Mouse (Mus musculus) kidney, postnatal 14 days (tissue): Measurements from ENCODE around the gene Ccdc107.
"Not testable (repeated sequence)": the region's sequence is repeated elsewhere in the genome, so short reads cannot be mapped to it uniquely, and the experiment has no call there.

Source experiments
- DNase-seq: peaks from one replicate; pipeline ENCODE4 v3.0.0; 2022; ENCODE audit warnings: mixed read lengths

Gene Ccdc107

DNA sequence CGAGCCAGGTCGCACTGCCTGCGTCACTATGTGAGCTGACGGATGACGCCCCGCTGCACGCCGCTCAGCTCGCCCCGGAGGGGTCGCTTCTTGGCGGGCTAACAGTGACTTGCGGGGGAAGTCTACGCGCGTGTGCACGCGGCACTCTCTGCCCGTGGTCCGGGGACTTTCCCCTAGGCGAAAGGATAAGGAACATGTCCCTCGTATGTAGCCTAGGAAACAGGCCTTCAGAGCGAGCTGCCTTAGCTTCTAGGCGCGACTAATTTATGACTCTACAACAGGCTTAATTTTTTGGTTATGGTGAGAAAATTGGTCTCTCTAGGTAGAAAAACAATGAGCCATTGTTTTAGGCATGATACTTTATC is at the start of gene Ccdc107:
Gene Ccdc107, plus strand, starts transcription at position 80 of the 365 bp plus-strand sequence.
- DNase-seq = peak; percentile 96

DNA sequence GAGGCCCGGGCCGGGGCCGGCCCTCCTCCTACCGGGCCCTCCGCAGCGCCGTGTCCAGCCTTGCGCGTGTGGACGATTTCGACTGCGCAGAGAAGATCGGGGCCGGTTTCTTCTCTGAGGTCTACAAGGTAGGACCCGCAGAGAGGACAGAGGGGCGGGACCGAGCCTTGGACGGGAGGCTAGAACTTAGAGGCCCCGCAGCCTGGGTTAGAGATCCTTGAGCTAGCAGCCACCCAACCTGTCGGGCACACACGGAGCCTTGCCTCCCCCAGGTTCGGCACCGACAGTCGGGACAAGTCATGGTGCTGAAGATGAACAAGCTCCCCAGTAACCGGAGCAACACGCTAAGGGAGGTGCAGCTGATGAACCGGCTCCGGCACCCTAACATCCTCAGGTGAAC is 49.2 kb upstream of the Ccdc107 start:
- peak; percentile 53 for DNase-seq

DNA sequence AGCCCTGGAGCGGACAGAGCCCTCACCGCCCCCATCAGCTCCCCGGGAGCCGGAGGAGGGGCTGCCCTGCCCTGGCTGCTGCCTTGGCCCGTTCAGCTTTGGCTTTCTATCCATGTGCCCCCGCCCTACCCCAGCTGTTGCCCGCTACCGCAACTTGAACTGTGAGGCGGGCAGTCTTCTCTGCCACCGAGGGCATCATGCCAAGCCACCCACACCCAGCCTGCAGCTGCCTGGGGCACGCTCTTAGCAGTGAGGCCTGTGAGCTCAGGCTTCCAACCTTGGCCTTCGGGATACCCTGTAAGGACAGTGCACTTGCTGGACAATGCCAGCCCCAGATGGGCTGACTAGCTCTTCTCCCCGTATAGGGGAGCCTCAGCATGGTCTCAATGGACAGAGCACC is 45.4 kb upstream of the Ccdc107 start:
- DNase-seq = no peak

DNA sequence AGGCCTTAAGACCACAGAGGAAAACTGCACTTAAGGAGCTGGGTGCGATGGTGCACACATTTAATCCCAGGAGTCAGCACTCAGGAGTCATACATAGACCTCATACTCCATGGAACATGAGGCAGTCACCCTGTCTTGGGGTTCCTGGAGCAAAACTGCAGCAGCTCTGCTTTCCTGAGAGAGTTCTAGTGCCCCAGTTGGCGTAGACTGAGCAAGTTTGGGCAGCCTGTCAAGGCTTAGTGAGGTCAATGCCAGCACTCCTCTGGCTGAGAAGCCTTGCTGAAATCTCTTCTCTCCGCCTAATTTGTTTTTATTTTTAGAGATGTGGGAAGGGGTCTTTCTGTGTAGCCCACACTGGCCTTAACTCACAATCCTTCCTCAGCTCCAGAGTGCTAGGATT is 44.1 kb upstream of the Ccdc107 start:
- no peak for DNase-seq

DNA sequence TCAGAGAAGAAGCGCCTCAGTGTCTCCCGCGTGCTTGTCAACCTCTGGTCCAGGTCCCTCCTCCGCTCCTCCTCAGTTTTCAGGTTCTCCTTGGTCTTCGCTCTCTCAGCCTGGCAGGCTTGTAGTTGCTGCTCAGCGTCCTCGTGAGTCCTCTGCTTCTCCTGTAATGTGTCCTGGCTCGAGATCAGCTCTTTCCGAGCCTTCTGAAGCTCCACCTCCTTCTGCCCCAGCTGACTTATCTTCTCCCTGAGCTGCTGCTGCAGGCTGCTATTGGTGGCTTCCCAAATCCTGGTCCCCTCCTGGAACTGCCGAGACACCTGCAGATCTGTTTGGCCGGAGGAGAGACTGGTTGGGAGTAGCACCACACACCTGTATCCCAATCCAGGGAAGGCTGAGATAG is 40.4 kb upstream of the Ccdc107 start:
- no peak for DNase-seq

DNA sequence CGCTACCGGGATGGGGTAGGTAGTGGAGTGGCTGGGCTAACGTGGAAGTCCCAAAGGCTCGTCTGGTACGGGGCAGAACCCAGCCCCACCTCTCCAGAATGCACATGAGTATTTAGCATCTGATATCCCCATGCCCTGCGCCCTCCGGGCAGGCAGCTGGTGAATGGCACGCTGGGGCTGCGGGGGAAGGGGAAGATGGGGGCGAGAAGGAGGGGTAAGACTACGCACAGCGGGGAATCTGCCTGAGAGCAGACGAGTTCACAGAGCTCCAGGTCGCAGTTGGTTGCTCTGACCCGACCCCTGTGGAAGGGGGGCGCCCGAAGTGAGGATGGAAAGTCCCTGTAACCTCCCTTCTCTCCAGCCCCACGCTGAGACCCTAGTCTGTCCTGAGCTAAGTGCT is 39.3 kb upstream of the Ccdc107 start:
- no peak for DNase-seq

DNA sequence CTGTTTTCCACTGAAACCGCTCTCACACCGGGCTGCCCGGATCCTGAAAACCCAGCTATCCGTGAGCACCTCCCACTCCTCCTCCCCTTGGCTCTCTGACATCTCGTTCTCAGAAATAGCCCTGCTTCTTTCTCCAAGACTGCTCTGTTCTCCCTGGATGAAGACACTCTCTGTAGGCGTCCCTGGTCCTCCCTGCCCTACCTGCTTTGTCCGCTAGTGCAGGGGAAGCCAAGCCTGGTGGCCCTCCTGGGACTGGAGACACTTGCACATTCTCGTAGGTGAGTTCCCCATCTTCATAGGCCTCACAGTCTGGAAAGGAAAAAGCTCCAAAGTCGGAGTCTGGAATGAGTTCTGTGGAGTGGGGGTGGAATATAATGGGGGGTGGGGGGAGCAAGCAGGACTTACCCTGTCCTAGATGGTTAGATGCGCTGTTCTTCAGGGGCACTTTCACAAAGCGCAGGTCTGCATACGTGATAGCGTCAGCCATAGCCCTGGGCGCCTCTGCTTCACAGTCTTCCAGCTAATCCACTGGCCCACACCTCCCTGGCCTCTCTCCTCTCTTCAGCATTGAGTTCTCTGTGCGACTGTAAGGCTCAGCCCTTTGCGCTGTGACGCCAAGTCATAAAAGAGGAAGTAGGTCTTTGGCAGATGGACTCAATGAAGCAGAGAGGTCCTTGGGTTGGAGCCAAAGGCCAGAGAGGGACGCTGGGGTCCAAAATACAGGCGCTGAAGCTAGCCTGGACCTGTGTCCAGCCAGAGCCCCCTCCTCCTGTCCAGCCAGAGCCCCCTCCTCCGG is 38.5 kb upstream of the Ccdc107 start, which contains the start of gene Cd72:
Gene Cd72, minus strand, starts transcription at position 588 of the 796 bp plus-strand sequence.
- no peak for DNase-seq

DNA sequence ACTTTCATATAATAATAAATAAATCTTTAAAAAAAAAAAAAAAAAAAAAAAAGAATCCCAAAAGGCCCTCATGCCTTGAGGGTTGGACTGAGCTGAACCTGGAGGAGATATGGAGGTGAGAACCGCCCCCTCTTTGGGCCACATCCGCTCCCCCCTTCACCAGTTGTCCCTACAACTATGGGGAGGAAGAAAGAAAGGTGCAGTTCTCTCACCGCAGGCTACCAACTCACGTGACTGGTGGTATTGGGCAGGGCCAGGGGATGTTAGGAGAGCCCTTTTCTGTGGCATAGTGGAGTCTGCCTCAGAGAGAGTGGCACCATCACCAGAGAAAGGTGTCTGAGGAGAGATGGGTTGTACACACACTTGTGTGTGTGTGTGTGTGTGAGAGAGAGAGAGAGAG is 36.2 kb upstream of the Ccdc107 start:
- no peak for DNase-seq

DNA sequence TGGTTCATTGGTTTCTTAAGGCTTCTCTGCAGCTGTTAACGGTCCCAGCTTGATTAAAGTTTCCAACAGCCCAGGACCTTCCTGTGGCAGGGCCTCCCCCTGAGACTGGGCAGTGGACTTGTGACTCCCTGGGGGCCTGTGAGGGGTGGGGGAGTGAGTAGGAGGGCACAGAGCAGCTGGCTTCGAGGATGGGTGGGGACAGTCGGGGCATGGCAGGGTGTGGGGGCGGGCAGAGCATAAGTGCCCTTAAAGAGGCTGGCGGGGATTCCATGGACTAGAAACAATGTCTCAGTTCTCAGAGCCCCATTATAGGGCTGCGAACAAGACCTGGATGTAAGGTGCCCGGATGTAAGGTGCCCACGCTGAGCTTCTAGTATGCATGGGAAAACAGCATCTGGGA is 35.6 kb upstream of the Ccdc107 start:
- DNase-seq = no peak

DNA sequence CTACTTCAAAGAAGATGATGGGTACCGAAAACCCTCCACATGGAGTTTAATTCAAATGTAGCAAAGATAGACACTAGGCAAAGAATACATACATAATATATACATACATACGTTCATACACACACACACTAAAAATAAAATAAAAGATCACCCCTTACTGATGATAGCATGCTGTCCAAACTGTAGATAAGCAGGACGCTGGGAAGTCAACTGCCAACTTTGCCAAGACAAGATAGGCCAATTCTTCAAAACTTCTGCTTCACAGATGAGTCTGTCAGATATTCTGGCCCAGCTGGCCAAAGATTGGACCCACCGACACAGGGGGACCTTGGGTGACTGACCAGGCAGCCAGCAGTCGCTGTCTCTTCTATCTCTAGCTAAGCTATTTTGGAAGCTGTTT is 29.6 kb upstream of the Ccdc107 start:
- no peak for DNase-seq

DNA sequence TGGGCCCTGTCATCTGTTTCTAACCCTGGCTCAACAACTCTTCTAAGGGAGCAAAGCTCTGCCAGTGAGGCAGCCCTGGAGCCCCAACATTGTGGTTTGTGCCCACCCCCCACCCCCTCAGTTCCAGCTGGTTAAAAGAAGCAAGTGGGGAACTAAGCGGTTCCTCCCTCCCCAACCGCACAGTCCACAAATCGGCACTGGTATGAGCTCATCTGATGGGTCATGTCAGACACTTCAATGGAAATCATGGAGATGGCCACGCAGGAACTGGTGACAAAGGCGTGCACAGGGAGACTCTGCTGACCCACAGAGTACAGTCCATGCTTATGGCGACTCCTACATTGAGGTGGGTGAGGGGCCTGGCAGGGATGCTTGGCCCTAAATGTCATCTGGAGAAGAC is 26.8 kb upstream of the Ccdc107 start:
- no peak for DNase-seq

DNA sequence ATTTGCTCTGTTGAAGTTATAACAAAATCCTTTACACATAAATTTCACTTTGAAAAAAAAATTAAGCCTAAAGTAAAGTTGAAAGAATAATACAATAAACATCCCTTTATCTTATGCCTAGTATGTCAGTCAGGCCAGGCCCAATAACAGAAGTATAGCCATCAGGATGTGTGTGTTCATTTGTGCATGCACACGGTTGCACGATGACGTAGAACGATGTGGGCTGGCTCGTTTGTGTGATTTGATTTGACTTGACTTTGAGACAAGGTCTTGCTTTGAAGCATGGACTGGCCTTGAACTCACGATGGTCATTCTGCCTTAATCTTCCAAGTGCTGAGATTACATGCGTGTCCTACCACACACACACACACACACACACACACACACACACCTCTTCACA is 25.8 kb upstream of the Ccdc107 start:
- DNase-seq = no peak

DNA sequence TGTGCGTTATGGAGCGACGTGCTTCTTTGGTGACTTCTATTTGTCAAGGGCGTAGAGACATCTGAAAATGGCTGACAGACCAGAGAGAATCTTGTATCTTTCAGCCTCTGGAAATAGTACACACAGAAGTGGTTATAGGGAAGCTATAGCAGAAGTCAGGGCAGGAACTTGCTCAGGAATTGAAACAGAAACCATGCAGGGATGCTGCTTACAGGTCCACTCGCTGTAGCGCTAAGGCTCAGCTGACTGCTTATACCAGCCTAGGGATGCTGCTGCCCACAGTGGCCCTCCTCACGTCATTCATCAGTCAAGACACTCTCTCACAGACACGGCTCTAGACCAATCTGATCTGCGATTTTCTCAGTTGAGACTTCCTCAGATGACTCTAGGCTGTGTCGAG is 22.4 kb upstream of the Ccdc107 start:
- no peak for DNase-seq

DNA sequence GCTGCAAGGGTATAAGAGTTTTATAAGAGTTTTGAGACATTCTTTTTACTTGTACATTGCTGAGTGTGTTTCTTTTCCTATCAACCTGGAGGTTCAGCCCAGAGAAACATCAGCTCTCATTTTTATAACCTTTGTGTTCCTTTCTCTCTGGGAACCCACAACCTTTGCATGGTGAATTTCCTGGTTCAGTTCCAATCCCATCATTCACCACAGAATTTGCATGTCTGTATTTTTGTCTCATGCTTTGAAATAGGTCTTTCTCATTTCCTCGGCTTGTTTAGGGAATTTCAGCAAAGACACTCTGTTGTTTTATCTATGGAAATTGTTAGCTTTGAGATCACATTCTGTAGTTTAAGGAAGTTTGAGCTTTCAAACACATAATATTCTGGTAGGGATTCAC is 19.1 kb upstream of the Ccdc107 start:
- DNase-seq = no peak

DNA sequence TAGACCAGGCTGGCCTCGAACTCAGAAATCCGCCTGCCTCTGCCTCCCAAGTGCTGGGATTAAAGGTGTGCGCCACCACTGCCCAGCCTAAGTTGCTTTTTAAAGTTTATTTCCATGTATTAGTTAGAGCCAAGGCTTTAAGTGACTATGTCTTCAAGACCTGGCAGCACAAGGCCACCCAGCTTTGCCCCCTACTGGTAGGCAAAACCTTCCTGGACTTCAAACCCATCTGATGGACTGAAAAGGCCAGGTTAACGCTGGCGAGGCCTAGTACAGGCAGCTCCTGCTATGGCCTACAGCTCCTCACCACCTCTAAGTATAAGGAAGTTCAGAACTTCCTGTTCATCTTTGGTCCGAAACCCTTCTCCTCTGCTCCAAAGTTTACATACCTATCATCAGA is 16.1 kb upstream of the Ccdc107 start:
- DNase-seq = no peak

DNA sequence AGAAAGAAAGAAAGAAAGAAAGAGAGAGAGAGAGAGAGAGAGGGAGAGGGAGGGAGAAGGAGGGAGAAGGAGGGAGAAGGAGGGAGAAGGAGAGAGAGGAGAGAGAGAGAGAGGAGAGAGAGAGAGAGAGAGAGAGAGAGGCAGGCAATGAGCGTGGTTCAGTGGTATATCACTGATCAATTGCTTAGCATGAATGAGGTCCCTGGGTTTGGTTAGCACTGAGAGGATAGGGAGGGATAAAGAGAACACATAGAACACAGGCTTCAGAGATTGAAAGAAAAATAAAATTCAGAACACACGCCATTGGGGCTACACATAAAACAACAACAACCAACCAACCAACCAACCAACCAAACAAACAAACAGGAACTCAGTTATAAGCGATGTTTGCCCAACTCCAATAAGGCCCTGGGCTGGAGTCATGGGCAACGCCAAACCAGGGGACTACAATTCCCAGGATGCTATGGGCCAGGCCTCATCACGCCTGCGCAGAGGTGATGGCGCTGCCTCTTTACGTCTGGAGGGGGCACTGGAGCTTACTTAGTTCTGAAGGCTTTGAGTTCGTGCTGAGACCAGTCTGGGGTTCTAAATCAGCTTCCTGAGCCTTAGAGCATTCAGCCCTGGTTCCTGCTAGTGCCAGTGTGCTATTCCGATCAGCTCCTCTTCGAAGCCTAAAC is 14.7 kb upstream of the Ccdc107 start:
- peak; percentile 91 for DNase-seq

DNA sequence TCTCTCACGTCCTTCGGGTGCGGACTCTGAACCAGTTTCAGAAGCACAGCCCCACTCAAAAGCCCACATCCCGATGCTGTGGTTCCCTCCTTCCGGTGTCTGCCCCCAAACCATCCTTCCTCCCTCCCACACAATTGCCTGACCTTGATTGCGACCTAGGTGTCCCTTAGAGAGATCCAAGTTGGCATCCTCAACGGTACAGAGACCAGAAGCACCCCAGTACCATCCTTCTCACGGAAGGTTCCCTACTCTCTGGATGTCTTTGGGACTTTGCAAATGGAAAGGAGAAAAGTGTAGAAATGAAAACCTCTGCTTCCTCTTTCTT is 14.2 kb upstream of the Ccdc107 start:
- no peak for DNase-seq

DNA sequence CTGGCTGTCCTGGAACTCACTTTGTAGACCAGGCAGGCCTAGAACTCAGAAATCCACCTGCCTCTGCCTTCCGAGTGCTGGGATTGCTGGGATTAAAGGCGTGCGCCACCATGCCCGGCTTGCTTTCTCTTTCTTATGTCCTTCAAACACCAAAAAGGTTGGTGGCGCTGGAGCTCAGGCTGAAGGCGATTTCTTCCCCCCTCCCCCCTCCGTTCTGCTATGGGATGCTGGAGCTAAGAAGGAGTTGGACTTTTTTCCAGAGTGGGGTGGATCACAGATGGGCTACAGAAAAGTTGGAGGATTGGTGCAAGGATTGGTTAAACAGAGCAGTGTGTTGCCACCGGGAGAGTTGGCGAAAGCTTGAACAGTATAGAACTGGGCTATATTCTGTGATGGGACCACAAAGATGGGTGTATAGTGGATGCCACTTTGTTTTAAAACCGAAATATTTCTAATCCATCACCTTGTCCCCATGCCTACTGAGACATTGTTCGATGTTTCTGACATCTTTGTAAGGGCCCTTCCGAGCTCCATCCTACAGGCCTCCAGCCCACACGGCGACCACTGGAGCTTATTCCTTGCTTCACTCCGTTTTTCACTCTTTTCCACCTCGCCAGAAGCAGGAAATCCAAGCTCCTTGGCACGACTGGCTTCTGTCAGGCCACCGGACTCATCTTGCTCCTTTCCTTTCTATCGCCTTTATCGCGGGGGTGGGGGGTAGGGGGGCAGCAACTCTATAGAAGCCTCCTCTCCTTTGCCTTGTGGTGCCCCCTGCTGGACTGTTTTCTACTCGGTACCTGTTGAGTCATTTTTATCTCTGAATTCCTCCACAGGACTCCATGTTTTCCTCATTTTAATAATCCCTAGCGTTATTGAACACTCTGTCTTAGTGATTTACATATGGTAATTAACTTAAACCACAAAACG is 13.5 kb upstream of the Ccdc107 start:
- peak; percentile 66 for DNase-seq

DNA sequence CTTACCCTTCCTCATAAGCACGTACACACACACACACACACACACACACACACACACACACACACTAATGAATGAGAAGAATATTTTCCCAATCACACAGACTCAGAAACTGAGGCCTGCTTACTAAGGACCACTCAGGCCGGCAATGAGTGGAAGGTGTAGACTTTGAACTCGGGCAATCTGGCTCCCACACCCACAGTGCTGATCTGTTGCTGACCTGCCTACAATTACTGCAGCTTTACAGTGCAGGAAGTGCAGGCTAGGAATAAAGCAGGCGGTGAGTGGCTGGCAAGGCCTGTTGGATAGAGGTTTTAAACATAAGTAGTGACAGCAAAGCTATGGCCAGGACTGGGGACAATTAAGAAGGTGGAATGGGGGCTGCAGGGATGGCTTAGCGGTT is 11.7 kb upstream of the Ccdc107 start:
- no peak for DNase-seq

DNA sequence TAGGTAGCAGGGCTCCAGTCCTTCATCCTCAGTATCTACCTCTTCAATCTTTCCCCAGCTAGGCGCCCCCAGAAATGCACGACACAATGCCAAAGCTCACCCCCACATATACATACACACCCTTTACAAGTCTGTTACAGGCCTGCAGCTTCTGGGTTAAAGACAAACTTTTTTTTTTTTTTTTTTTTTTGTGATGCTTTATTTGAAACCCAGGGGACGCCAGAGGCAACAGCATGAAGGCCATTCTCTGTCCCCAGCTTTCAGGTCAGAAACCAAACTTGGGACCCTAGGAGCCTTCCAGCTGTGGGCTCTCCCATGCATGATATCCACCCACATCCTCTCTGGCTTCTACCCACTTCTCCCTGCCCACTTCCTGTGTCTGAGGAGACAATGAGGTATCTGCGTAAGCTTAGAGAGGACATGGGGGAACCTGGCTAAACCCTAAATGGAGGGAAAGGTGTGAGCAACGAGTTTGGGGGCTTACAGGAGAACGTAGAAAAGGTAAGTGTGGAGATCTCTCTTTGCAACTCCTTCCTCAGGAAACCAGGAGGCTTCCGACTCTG is 10.7 kb upstream of the Ccdc107 start:
- DNase-seq = no peak

DNA sequence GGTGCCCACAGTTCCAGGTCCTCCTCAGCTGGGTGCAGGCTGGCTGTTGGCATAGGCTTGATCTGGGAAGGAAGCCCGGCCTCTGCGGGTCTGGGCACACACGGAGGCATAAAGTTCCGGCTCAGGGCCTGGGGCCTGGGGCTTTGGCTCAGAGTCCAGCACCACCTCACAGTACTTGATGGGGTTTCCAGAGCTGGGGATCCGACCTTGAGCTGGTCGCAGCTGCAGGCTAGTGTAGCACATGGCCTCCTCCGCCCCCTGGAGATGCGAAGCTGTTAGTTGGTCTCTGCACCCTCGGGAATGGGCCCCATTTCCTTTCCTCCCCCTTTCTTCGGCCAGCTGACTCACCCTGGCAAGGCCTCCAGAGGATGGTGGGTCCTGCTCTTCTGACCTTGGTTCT is 10.1 kb upstream of the Ccdc107 start:
- no peak for DNase-seq

DNA sequence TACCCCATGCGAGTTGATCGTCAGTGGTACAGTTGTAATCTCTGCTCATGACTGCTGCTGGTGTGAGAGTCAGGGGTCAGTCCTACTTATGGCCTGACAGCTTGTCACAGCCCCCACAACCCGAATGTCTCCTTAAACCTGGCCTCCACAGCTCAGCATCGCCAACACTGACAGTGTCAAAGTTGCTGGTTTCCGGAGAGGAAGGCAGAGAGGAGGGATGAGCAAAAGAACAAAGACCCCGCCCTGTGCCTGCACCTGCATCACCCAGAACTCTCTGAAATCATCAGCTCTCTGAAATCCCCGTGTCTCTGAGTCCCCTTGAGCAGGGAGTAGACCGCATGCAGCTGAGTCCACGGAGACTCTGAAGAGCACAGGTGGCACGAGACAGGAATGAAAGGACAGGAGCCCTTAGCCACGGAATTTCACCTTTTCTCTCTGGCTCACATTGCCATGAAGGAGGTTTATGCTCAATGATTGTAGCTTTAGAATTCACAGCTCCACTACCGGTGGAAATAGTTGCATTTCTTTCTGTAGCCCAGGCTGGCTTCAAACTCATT is 9.1 kb upstream of the Ccdc107 start, which contains the start of gene Sit1:
Gene Sit1, minus strand, starts transcription at position 200 of the 557 bp plus-strand sequence.
- no peak for DNase-seq

DNA sequence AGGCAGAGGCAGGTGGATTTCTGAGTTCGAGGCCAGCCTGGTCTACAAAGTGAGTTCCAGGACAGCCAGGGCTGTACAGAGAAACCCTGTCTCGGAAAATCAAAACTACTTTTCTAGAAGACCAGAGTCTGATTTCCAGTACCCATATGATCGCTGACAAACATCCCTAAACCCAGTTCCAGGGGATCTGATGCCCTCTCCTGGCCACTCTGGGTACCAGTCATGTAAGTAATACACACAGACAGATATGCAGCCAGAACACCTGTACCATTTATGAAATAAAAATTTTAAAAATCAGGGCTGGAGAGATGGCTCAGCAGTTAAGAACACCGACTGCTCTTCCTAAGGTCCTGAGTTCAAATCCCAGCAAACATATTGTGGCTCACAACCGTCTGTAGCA is 7.0 kb upstream of the Ccdc107 start:
- not testable (repeated sequence) for DNase-seq
